Mouse (Mus musculus) C2C12 (cell line): Measurements from ENCODE around the gene Casp4.

Experiments
- CEBPB ChIP-seq: IDR thresholded peaks from one replicate; pipeline ENCODE4 v1.6.1; 2011; ENCODE audit warnings: low read depth, mild to moderate bottlenecking, control low read depth, moderate library complexity
- CTCF ChIP-seq: IDR thresholded peaks from one replicate; pipeline ENCODE4 v1.5.1; 2011; ENCODE audit not compliant: control insufficient read depth, insufficient read depth, insufficient read length
- FOSL1 ChIP-seq: IDR thresholded peaks from one replicate; pipeline ENCODE4 v1.8.0; 2011; ENCODE audit warnings: mild to moderate bottlenecking, low read length; ENCODE audit not compliant: poor library complexity, insufficient read depth, severe bottlenecking
- MAX ChIP-seq: IDR thresholded peaks from one replicate; pipeline ENCODE4 v1.6.1; 2011; ENCODE audit warnings: mild to moderate bottlenecking, control low read depth
- MYOD1 ChIP-seq: IDR thresholded peaks from one replicate; pipeline ENCODE4 v1.6.1; 2011; ENCODE audit warnings: low read depth; ENCODE audit not compliant: control insufficient read depth, insufficient read length
- USF1 ChIP-seq: IDR thresholded peaks from one replicate; pipeline ENCODE4 v1.6.1; 2011; ENCODE audit warnings: low read depth, mild to moderate bottlenecking, control low read depth, moderate library complexity

GRCm38 (mm10) chr9:5299132-5299381 is 9.6 kb upstream of the Casp4 start:
- TF ChIP-seq CTCF, result no peak
- no peak for TF ChIP-seq MYOD1
- no peak for TF ChIP-seq MAX
- TF ChIP-seq USF1, result no peak
- no peak for TF ChIP-seq CEBPB
- TF ChIP-seq FOSL1, result no peak
